Mouse (Mus musculus): ENCODE data around the gene Bcam. TPM values are rescaled to one million over a fixed set of nuclear protein-coding genes. Genes with fewer than 3 reads are reported as not detected.

The Bcam gene
- polyA plus RNA-seq, 1 experiment, result 829 TPM

GRCm38 (mm10) chr7:19758623-19759022 is 12.2 kb downstream of the Bcam start:
- WGBS, result 87% methylated on average over 13 of the region's 13 CpGs
- TF ChIP-seq CTCF (IDR thresholded peaks at IDR 0.05; ENCODE audit: insufficient read depth, low read length) (no peak), POLR2A (IDR thresholded peaks at IDR 0.05; ENCODE audit: borderline replicate concordance, extremely low read depth, low read depth, low read length) (no peak)
- Histone ChIP-seq H3K4me3 (replicated peaks; ENCODE audit: extremely low read depth, low read depth, low read length) (no peak overlapping the region), H3K4me1 (ENCODE audit: control insufficient read depth, insufficient read depth, low read length) (peaks cover 21% of the 10 kb centered on the region)
- no peak for DNase-seq

GRCm38 (mm10) chr7:19755851-19756786 is 14.7 kb downstream of the Bcam start:
- peak; percentile 57 for DNase-seq
- TF ChIP-seq POLR2A (IDR thresholded peaks at IDR 0.05; ENCODE audit: borderline replicate concordance, extremely low read depth, low read depth, low read length), result peak; percentile 56; the same call in 1 of the 2 replicates
- TF ChIP-seq CTCF (IDR thresholded peaks at IDR 0.05; ENCODE audit: insufficient read depth, low read length), result no peak
- WGBS, result 20% methylated on average over 24 of the region's 24 CpGs
- Histone ChIP-seq H3K4me1 (ENCODE audit: control insufficient read depth, insufficient read depth, low read length) (peaks cover 21% of the 10 kb centered on the region), H3K4me3 (replicated peaks; ENCODE audit: extremely low read depth, low read depth, low read length) (peak overlapping the region; percentile 15)

- DNase-seq, result no peak
- no peak for TF ChIP-seq POLR2A (IDR thresholded peaks at IDR 0.05; ENCODE audit: borderline replicate concordance, extremely low read depth, low read depth, low read length)
- TF ChIP-seq CTCF (IDR thresholded peaks at IDR 0.05; ENCODE audit: insufficient read depth, low read length), result peak; percentile 30
- peaks cover 28% of the 10 kb centered on the region for H3K4me1 ChIP-seq (ENCODE audit: control insufficient read depth, insufficient read depth, low read length)
- WGBS, result 65% methylated on average over 2 of the region's 2 CpGs
- H3K4me3 ChIP-seq (replicated peaks; ENCODE audit: extremely low read depth, low read depth, low read length), result no peak overlapping the region
Measured at GRCm38 (mm10) chr7:19755008-19755407, 15.8 kb downstream of the Bcam start.

GRCm38 (mm10) chr7:19754065-19754464 is 16.8 kb downstream of the Bcam start:
- WGBS, result 29% methylated on average over 1 of the region's 1 CpGs
- DNase-seq, result no peak
- TF ChIP-seq POLR2A (IDR thresholded peaks at IDR 0.05; ENCODE audit: borderline replicate concordance, extremely low read depth, low read depth, low read length) (no peak), CTCF (IDR thresholded peaks at IDR 0.05; ENCODE audit: insufficient read depth, low read length) (no peak)
- Histone ChIP-seq H3K4me3 (replicated peaks; ENCODE audit: extremely low read depth, low read depth, low read length) (no peak overlapping the region), H3K4me1 (ENCODE audit: control insufficient read depth, insufficient read depth, low read length) (peaks cover 28% of the 10 kb centered on the region)

- peaks cover 32% of the 10 kb centered on the region for H3K4me1 ChIP-seq (ENCODE audit: control insufficient read depth, insufficient read depth, low read length)
- no peak overlapping the region for H3K4me3 ChIP-seq (replicated peaks; ENCODE audit: extremely low read depth, low read depth, low read length)
- 13% methylated on average over 7 of the region's 7 CpGs for WGBS
- peak; percentile 76 for DNase-seq
- 0 out of 2 replicates have a peak, but pooled peaks have one; percentile 5 for TF ChIP-seq CTCF (IDR thresholded peaks at IDR 0.05; ENCODE audit: insufficient read depth, low read length)
- peak; percentile 28; the same call in 1 of the 2 replicates for TF ChIP-seq POLR2A (IDR thresholded peaks at IDR 0.05; ENCODE audit: borderline replicate concordance, extremely low read depth, low read depth, low read length)
Measured at GRCm38 (mm10) chr7:19753587-19753986, 17.2 kb downstream of the Bcam start.

GRCm38 (mm10) chr7:19752652-19753051 is 18.2 kb downstream of the Bcam start:
- peak; percentile 46 for DNase-seq
- TF ChIP-seq POLR2A (IDR thresholded peaks at IDR 0.05; ENCODE audit: borderline replicate concordance, extremely low read depth, low read depth, low read length) (no peak), CTCF (IDR thresholded peaks at IDR 0.05; ENCODE audit: insufficient read depth, low read length) (peak; percentile 66)
- WGBS, result 82% methylated on average over 8 of the region's 8 CpGs
- H3K4me3 ChIP-seq (replicated peaks; ENCODE audit: extremely low read depth, low read depth, low read length), result no peak overlapping the region
- peaks cover 32% of the 10 kb centered on the region for H3K4me1 ChIP-seq (ENCODE audit: control insufficient read depth, insufficient read depth, low read length)

GRCm38 (mm10) chr7:19751070-19751383 is 19.8 kb downstream of the Bcam start:
- 16% methylated on average over 4 of the region's 4 CpGs for WGBS
- peaks cover 27% of the 10 kb centered on the region for H3K4me1 ChIP-seq (ENCODE audit: control insufficient read depth, insufficient read depth, low read length)

GRCm38 (mm10) chr7:19750217-19751069 is 20.4 kb downstream of the Bcam start, which contains the start of gene Nectin2:
Gene Nectin2 (minus strand): TSS chr7:19750483.
- 11% methylated on average over 19 of the region's 19 CpGs for WGBS
- Histone ChIP-seq H3K4me1 (ENCODE audit: control insufficient read depth, insufficient read depth, low read length) (peaks cover 22% of the 10 kb centered on the region), H3K4me3 (replicated peaks; ENCODE audit: extremely low read depth, low read depth, low read length) (peak within 1 kb of the TSS; percentile 78)
- TF ChIP-seq POLR2A (IDR thresholded peaks at IDR 0.05; ENCODE audit: borderline replicate concordance, extremely low read depth, low read depth, low read length) (peak; percentile 21; the same call in 1 of the 2 replicates), CTCF (IDR thresholded peaks at IDR 0.05; ENCODE audit: insufficient read depth, low read length) (peak; percentile 66)
- DNase-seq, result peak; percentile 91

More at GRCm38 (mm10) chr7:19751070-19751383, 19.8 kb downstream of the Bcam start:
- no peak for TF ChIP-seq POLR2A (IDR thresholded peaks at IDR 0.05; ENCODE audit: borderline replicate concordance, extremely low read depth, low read depth, low read length)
- no peak for TF ChIP-seq CTCF (IDR thresholded peaks at IDR 0.05; ENCODE audit: insufficient read depth, low read length)
- DNase-seq, result no peak
- H3K4me3 ChIP-seq (replicated peaks; ENCODE audit: extremely low read depth, low read depth, low read length), result no peak overlapping the region
